Mouse (Mus musculus): ENCODE measurements around the gene Larp7. TPM values are rescaled to one million over a fixed set of nuclear protein-coding genes. Genes with fewer than 3 reads are reported as not detected.

The Larp7 gene
- total RNA-seq (2014; rRNA removed) (23.9 and 27.1 TPM in 2 replicates), polyA plus RNA-seq (2015; fragmentation: Nextera tagmentation; extraction: Ambion mirVana) (27.7 and 32.1 TPM in 2 replicates)

GRCm38 (mm10) chr3:127552973-127553719 lies at the start of gene Larp7, which contains the start of gene Zgrf1:
Gene Larp7, minus strand, starts transcription at chr3:127553349.
Gene Zgrf1, plus strand, starts transcription at chr3:127553489.
- under 1% methylated on average over 72 of the region's 73 CpGs for WGBS
- Histone ChIP-seq H3K36me3 (ENCODE audit: insufficient read depth) (no peaks in the 10 kb centered on the region), H3K27ac (ENCODE audit: low read depth, low read length) (peak within 1 kb of the TSS; percentile 94), H3K4me3 (ENCODE audit: low read depth, low read length) (peak within 1 kb of the TSS; percentile 87), H3K9ac (peak within 1 kb of the TSS; percentile 72), H3K9me3 (ENCODE audit: low read length) (no peaks in the 10 kb centered on the region), H3K4me2 (ENCODE audit: low read depth) (peak within 1 kb of the TSS; percentile 71), H3K4me1 (ENCODE audit: insufficient read depth) (no peaks in the 10 kb centered on the region), H3K27me3 (ENCODE audit: insufficient read depth, low read length) (no peaks in the 10 kb centered on the region)
- peak; percentile 100 for DNase-seq
- TF ChIP-seq CTCF (IDR thresholded peaks at IDR 0.05; ENCODE audit: low read depth), result peak; percentile 36
- ATAC-seq, result peak; percentile 99

GRCm38 (mm10) chr3:127597136-127597535 lies 44.0 kb upstream of the Larp7 start:
- Histone ChIP-seq H3K4me1 (ENCODE audit: insufficient read depth) (no peaks in the 10 kb centered on the region), H3K36me3 (ENCODE audit: insufficient read depth) (no peaks in the 10 kb centered on the region), H3K4me2 (ENCODE audit: low read depth) (no peak overlapping the region), H3K9ac (no peak overlapping the region), H3K9me3 (ENCODE audit: low read length) (no peaks in the 10 kb centered on the region), H3K4me3 (ENCODE audit: low read depth, low read length) (no peak overlapping the region), H3K27ac (ENCODE audit: low read depth, low read length) (no peak overlapping the region), H3K27me3 (ENCODE audit: insufficient read depth, low read length) (no peaks in the 10 kb centered on the region)
- no peak for DNase-seq
- 85% methylated on average over 1 of the region's 1 CpGs for WGBS
- no peak for ATAC-seq
- TF ChIP-seq CTCF (IDR thresholded peaks at IDR 0.05; ENCODE audit: low read depth), result no peak

- Histone ChIP-seq H3K9me3 (ENCODE audit: low read length) (no peaks in the 10 kb centered on the region), H3K4me3 (ENCODE audit: low read depth, low read length) (no peak overlapping the region), H3K4me2 (ENCODE audit: low read depth) (no peak overlapping the region), H3K27ac (ENCODE audit: low read depth, low read length) (no peak overlapping the region), H3K9ac (no peak overlapping the region), H3K27me3 (ENCODE audit: insufficient read depth, low read length) (no peaks in the 10 kb centered on the region), H3K4me1 (ENCODE audit: insufficient read depth) (no peaks in the 10 kb centered on the region), H3K36me3 (ENCODE audit: insufficient read depth) (no peaks in the 10 kb centered on the region)
- 60% methylated on average over 4 of the region's 4 CpGs for WGBS
- ATAC-seq, result peak; percentile 91
- DNase-seq, result peak; percentile 74
- peak; percentile 79 for TF ChIP-seq CTCF (IDR thresholded peaks at IDR 0.05; ENCODE audit: low read depth)
These were observed 19.4 kb upstream of the Larp7 start for GRCm38 (mm10) chr3:127572557-127572956.

- no peak for ATAC-seq
- no peak for DNase-seq
- TF ChIP-seq CTCF (IDR thresholded peaks at IDR 0.05; ENCODE audit: low read depth), result no peak
- Histone ChIP-seq H3K27ac (ENCODE audit: low read depth, low read length) (no peak overlapping the region), H3K4me2 (ENCODE audit: low read depth) (no peak overlapping the region), H3K9ac (no peak overlapping the region), H3K36me3 (ENCODE audit: insufficient read depth) (peaks cover 8% of the 10 kb centered on the region; the same call in 1 of the 2 replicates), H3K27me3 (ENCODE audit: insufficient read depth, low read length) (no peaks in the 10 kb centered on the region), H3K4me1 (ENCODE audit: insufficient read depth) (no peaks in the 10 kb centered on the region), H3K4me3 (ENCODE audit: low read depth, low read length) (no peak overlapping the region), H3K9me3 (ENCODE audit: low read length) (no peaks in the 10 kb centered on the region)
- 76% methylated on average over 3 of the region's 3 CpGs for WGBS
These were observed 12.0 kb upstream of the Larp7 start for GRCm38 (mm10) chr3:127565129-127565528.

GRCm38 (mm10) chr3:127562974-127563373 lies 9.8 kb upstream of the Larp7 start:
- H3K4me2 ChIP-seq (ENCODE audit: low read depth), result no peak overlapping the region
- H3K27me3 ChIP-seq (ENCODE audit: insufficient read depth, low read length), result no peaks in the 10 kb centered on the region
- TF ChIP-seq CTCF (IDR thresholded peaks at IDR 0.05; ENCODE audit: low read depth), result no peak
- DNase-seq (no peak), ATAC-seq (no peak)
- no peaks in the 10 kb centered on the region for H3K9me3 ChIP-seq (ENCODE audit: low read length)
- H3K4me1 ChIP-seq (ENCODE audit: insufficient read depth), result no peaks in the 10 kb centered on the region
- H3K36me3 ChIP-seq (ENCODE audit: insufficient read depth), result peaks cover 8% of the 10 kb centered on the region; the same call in 1 of the 2 replicates
- no peak overlapping the region for H3K4me3 ChIP-seq (ENCODE audit: low read depth, low read length)
- no peak overlapping the region for H3K9ac ChIP-seq
- H3K27ac ChIP-seq (ENCODE audit: low read depth, low read length), result no peak overlapping the region
- 95% methylated on average over 4 of the region's 4 CpGs for WGBS

GRCm38 (mm10) chr3:127558201-127558600 lies 5.1 kb upstream of the Larp7 start:
- ATAC-seq (no peak), DNase-seq (no peak)
- no peaks in the 10 kb centered on the region for H3K9me3 ChIP-seq (ENCODE audit: low read length)
- H3K4me1 ChIP-seq (ENCODE audit: insufficient read depth), result no peaks in the 10 kb centered on the region
- H3K27ac ChIP-seq (ENCODE audit: low read depth, low read length), result no peak overlapping the region
- H3K4me3 ChIP-seq (ENCODE audit: low read depth, low read length), result no peak overlapping the region
- H3K27me3 ChIP-seq (ENCODE audit: insufficient read depth, low read length), result no peaks in the 10 kb centered on the region
- H3K36me3 ChIP-seq (ENCODE audit: insufficient read depth), result peaks cover 8% of the 10 kb centered on the region; the same call in 1 of the 2 replicates
- no peak overlapping the region for H3K4me2 ChIP-seq (ENCODE audit: low read depth)
- TF ChIP-seq CTCF (IDR thresholded peaks at IDR 0.05; ENCODE audit: low read depth), result no peak
- H3K9ac ChIP-seq, result no peak overlapping the region

- H3K4me3 ChIP-seq (ENCODE audit: low read depth, low read length), result no peak overlapping the region
- H3K9ac ChIP-seq, result no peak overlapping the region
- TF ChIP-seq CTCF (IDR thresholded peaks at IDR 0.05; ENCODE audit: low read depth), result peak; percentile 57; the same call in 1 of the 2 replicates
- ATAC-seq (no peak), DNase-seq (peak; percentile 60)
- no peak overlapping the region for H3K27ac ChIP-seq (ENCODE audit: low read depth, low read length)
- H3K4me2 ChIP-seq (ENCODE audit: low read depth), result no peak overlapping the region
- H3K9me3 ChIP-seq (ENCODE audit: low read length), result no peaks in the 10 kb centered on the region
- no peaks in the 10 kb centered on the region for H3K36me3 ChIP-seq (ENCODE audit: insufficient read depth)
- no peaks in the 10 kb centered on the region for H3K27me3 ChIP-seq (ENCODE audit: insufficient read depth, low read length)
- no peaks in the 10 kb centered on the region for H3K4me1 ChIP-seq (ENCODE audit: insufficient read depth)
- WGBS, result 42% methylated on average over 5 of the region's 5 CpGs
These were observed 1.6 kb upstream of the Larp7 start for GRCm38 (mm10) chr3:127554723-127555122.

Measured in forebrain, postnatal 0 days (tissue).